Comparison of ENCODE assay signal across 22 mouse cellular contexts in the genomic region with DNA sequence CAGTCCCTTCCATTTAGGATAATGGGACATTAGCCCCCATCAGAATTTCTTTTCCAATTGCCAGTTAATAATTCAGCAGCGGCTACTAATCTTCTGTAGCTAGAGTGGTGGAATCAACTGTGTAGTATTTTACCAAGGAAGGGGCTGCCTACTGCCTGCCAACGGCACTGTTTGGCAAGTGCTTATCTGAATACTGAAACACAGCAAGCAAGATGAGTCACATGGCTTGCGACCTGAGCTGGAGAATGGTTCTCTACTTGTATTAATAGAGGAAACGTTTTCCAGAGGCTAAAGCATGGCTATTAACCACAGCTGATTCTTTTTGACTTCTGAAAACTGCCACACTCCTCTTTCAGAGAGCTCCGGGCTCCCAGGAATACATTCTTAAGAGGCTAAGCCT.
DNase-seq lines count a peak whose midpoint lies in the region; ATAC-seq and TF ChIP-seq lines count a peak whose summit lies in the region.
"Had no signal": no experiment of that assay in that cellular context is flagged by ENCODE, and none has a peak within 500 bp of the region (broad histone marks: within the 10 kb centered on the region; RNA-seq: fewer than 3 reads in every experiment).

No protein-coding gene starts in this region.

- no peaks in the 10 kb centered on the region for H3K36me3 ChIP-seq in forebrain, postnatal 0 days (ENCODE audit: insufficient read depth)
- H3K36me3 ChIP-seq: forebrain, embryonic 15.5 days; heart, embryonic 13.5 days; hindbrain, embryonic 13.5 days; liver, embryonic 13.5 days; midbrain, embryonic 13.5 days had no signal

- ATAC-seq in forebrain, postnatal 0 days = no peak
- ATAC-seq: forebrain, embryonic 15.5 days; midbrain, embryonic 13.5 days had no signal

- peak; percentile 83 for DNase-seq in heart, adult 11 months
- DNase-seq in heart, postnatal 25 days (ENCODE audit: low spot score) = no peak
- DNase-seq in urinary bladder, postnatal 14 days (ENCODE audit: low spot score) = peak; percentile 28
- DNase-seq in urinary bladder, adult 2 months (ENCODE audit: low spot score) = no peak
- DNase-seq in heart, adult 9 months (ENCODE audit: low spot score in 2 of 2) = peak; percentile 4 to 21
- peak; percentile 2 to 4 for DNase-seq in heart, postnatal 36 days
- DNase-seq in spleen, postnatal 4 days (ENCODE audit: low spot score in 2 of 2) = no peak
- DNase-seq in forebrain, postnatal 0 days = no peak
- DNase-seq: cerebellum, adult 9-10 months; gastrocnemius, postnatal 14 days; kidney, adult 11 months; kidney, postnatal 4 days; layer of hippocampus, adult 9-11 months; liver, embryonic 13.5 days; lung, adult 2 months; thymus, postnatal 25 days had no signal

- no peaks in the 10 kb centered on the region for H3K9me3 ChIP-seq in forebrain, postnatal 0 days (ENCODE audit: low read length)
- H3K9me3 ChIP-seq: forebrain, embryonic 15.5 days; heart, embryonic 13.5 days; hindbrain, embryonic 13.5 days; liver, embryonic 13.5 days; midbrain, embryonic 13.5 days had no signal

- H3K27me3 ChIP-seq in forebrain, postnatal 0 days (ENCODE audit: insufficient read depth, low read length) = no peaks in the 10 kb centered on the region
- H3K27me3 ChIP-seq: forebrain, embryonic 15.5 days; heart, embryonic 13.5 days; hindbrain, embryonic 13.5 days; liver, embryonic 13.5 days; megakaryocyte, embryonic 14.5 days; midbrain, embryonic 13.5 days had no signal

- H3K4me1 ChIP-seq in forebrain, postnatal 0 days (ENCODE audit: insufficient read depth) = no peaks in the 10 kb centered on the region
- H3K4me1 ChIP-seq: forebrain, embryonic 15.5 days; hindbrain, embryonic 13.5 days; liver, embryonic 13.5 days; megakaryocyte, embryonic 14.5 days; midbrain, embryonic 13.5 days had no signal

- 71% methylated on average over 5 of the region's 5 CpGs for WGBS in forebrain, postnatal 0 days

- no peak overlapping the region for H3K27ac ChIP-seq in forebrain, postnatal 0 days (ENCODE audit: low read depth, low read length)
- H3K27ac ChIP-seq: forebrain, embryonic 15.5 days; heart, embryonic 13.5 days; hindbrain, embryonic 13.5 days; left cerebral cortex, adult 2 months; liver, embryonic 13.5 days; midbrain, embryonic 13.5 days had no signal

- intact Hi-C loops in heart, postnatal 25 days (cut with DNase I) = no loop called here
- intact Hi-C loops in heart, postnatal 36 days (cut with DNase I) = no loop called here

- no peak for TF ChIP-seq CTCF in forebrain, postnatal 0 days (IDR thresholded peaks at IDR 0.05; ENCODE audit: low read depth)

- H3K9ac ChIP-seq in forebrain, postnatal 0 days = no peak overlapping the region
- H3K9ac ChIP-seq: forebrain, embryonic 15.5 days; heart, embryonic 13.5 days; hindbrain, embryonic 13.5 days; liver, embryonic 13.5 days; midbrain, embryonic 13.5 days had no signal

- no peak overlapping the region for H3K4me2 ChIP-seq in forebrain, postnatal 0 days (ENCODE audit: low read depth)
- H3K4me2 ChIP-seq: forebrain, embryonic 15.5 days; heart, embryonic 13.5 days; hindbrain, embryonic 13.5 days; liver, embryonic 13.5 days; midbrain, embryonic 13.5 days had no signal

- no peak overlapping the region for H3K4me3 ChIP-seq in forebrain, postnatal 0 days (ENCODE audit: low read depth, low read length)
- H3K4me3 ChIP-seq: forebrain, embryonic 15.5 days; heart, embryonic 13.5 days; hindbrain, embryonic 13.5 days; left cerebral cortex, adult 2 months; liver, embryonic 13.5 days; megakaryocyte, embryonic 14.5 days; midbrain, embryonic 13.5 days had no signal

Comparison
In these comparisons a context has a peak if more than half of its experiments do, and no peak if none do; other contexts are left out.
1. DNase-seq: peak in heart, adult 11 months (single experiment), urinary bladder, postnatal 14 days (single experiment), heart, adult 9 months (2 of 2) and heart, postnatal 36 days (2 of 2); none in heart, postnatal 25 days (single experiment), urinary bladder, adult 2 months (single experiment), spleen, postnatal 4 days (0 of 2) and forebrain, postnatal 0 days (single experiment).